Mouse (Mus musculus): ENCODE data around the gene Ttc37.

GRCm38 (mm10) chr13:76059591-76059990 is 38.9 kb upstream of the Ttc37 start:
- no peak for TF ChIP-seq POLR2A (IDR thresholded peaks at IDR 0.05; ENCODE audit: borderline replicate concordance, low read depth, low read length)
- TF ChIP-seq CTCF (IDR thresholded peaks at IDR 0.05; ENCODE audit: low read depth, low read length) = no peak

All from bone marrow macrophage, adult 2 months (primary cell).